Mouse (Mus musculus) hindbrain, embryonic 14.5 days (tissue): Measurements from ENCODE around the gene Dock6. TPM values are rescaled to one million over a fixed set of nuclear protein-coding genes. Genes with fewer than 3 reads are reported as not detected.
"Not testable (repeated sequence)": the region's sequence is repeated elsewhere in the genome, so short reads cannot be mapped to it uniquely, and the experiment has no call there.

Experiments
- ATAC-seq: fragments of 200-750 bp; cut with Nextera tagmentation; 2 replicates; pipeline ENCODE4 v1.8.0; 2017; ENCODE audit warnings: moderate number of reproducible peaks, mild to moderate bottlenecking, moderate TSS enrichment, moderate library complexity; ENCODE audit not compliant: low FRiP score
- DNase-seq: peaks from one replicate; pipeline ENCODE4 v3.0.0-alpha.2; 2015; ENCODE audit warnings: low spot score
- H3K27ac ChIP-seq: fragments of 300-500 bp; sonication (generic); 2 replicates; pipeline ENCODE4 v1.5.1; 2014; ENCODE audit warnings: mild to moderate bottlenecking, moderate library complexity
- H3K27me3 ChIP-seq: fragments of 300-500 bp; sonication (generic); 2 replicates; pipeline ENCODE4 v1.6.1; 2014; ENCODE audit warnings: mild to moderate bottlenecking, low read length, mixed read lengths; ENCODE audit not compliant: control insufficient read depth, insufficient read depth
- H3K36me3 ChIP-seq: fragments of 300-500 bp; sonication (generic); replicated peaks from 2 replicates; pipeline ENCODE4 v1.6.1; 2014; ENCODE audit not compliant: control insufficient read depth, insufficient read depth
- H3K4me1 ChIP-seq: fragments of 300-500 bp; sonication (generic); replicated peaks from 2 replicates; pipeline ENCODE4 v1.6.1; 2014; ENCODE audit warnings: antibody characterized with exemption, low read length, mixed read lengths; ENCODE audit not compliant: control insufficient read depth, insufficient read depth
- H3K4me2 ChIP-seq: fragments of 300-500 bp; sonication (generic); replicated peaks from 2 replicates; pipeline ENCODE4 v1.6.1; 2014; ENCODE audit warnings: mild to moderate bottlenecking, moderate library complexity
- H3K4me3 ChIP-seq: fragments of 300-500 bp; sonication (generic); replicated peaks from 2 replicates; pipeline ENCODE4 v1.5.1; 2014; ENCODE audit warnings: mild to moderate bottlenecking, low read length
- H3K9ac ChIP-seq: fragments of 300-500 bp; sonication (generic); 2 replicates; pipeline ENCODE4 v1.6.1; 2014
- H3K9me3 ChIP-seq: fragments of 300-500 bp; sonication (generic); 2 replicates; pipeline ENCODE4 v1.6.1; 2016; ENCODE audit warnings: low read length; ENCODE audit not compliant: control insufficient read depth
- WGBS: fragments of 180-500 bp; shearing (Covaris S2); extraction: QIAGEN DNeasy Blood & Tissue Kit; methylation state at CpG from one replicate; pipeline ENCODE4 v1.1.7; 2014; 5-methylcytosine and 5-hydroxymethylcytosine counted together
- polyA plus RNA-seq: library from polyadenylated mRNA; unstranded; fragments of >200 nt; fragmentation: Nextera tagmentation; extraction: Ambion mirVana; gene quantifications from 2 replicates; pipeline ENCODE4 v1.2.1, GENCODE M21; 2014

The Dock6 gene
- polyA plus RNA-seq: 16.3 and 18.0 TPM in 2 replicates

DNA sequence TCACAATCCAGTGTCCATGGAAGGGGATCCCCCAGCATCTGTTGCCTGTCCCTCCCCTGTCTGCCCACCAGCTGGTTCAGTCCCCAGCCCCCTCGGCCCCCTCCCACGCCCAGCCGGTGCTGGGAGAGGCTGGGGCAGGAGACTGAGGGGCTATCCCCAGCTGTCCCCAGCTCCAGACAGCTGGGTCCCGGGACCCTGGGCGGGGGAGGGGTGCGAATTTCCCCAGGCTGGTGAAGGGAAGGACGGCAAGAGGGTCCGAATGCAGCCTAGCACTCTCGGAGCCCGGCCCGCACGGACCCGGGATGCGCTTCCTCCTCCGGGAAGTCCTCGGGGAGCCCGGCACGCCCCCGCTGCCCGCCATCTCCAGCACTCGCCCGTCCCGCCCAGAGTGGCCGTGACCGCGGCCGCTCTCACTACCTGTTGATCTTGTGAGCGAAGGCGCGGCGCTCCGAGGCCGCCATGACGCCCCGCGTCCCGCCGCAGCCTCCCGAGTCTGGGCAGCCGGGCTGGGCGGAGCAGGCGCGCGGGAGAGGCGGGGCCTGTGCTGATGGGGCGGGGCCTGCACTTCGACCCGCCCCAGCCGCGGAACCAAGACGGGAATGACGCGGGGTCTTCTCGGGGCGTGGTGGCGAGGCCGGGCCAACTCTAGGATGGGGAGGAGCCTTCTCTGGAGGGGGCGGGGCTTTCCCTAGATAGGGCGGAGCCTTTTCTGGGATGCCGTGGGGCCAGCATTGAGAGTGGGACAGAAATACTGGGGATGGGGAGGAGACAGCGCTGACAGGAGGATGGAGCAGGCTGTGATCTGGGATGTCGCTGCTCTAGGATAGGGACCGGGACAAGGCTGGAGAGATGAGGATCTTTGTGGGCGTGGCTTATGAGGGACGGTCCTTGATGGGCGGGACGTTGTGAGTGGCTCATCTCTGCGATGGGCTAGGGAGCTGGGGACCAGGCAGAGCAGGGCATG, at the start of gene Dock6:
TSS of gene Dock6 (minus strand) at position 508 of the 964 bp plus-strand sequence.
- Histone ChIP-seq H3K4me1 (no peaks in the 10 kb centered on the region), H3K36me3 (no peaks in the 10 kb centered on the region), H3K27ac (no peak within 1 kb of the TSS), H3K9me3 (no peaks in the 10 kb centered on the region), H3K9ac (peak within 1 kb of the TSS; percentile 53), H3K27me3 (no peaks in the 10 kb centered on the region), H3K4me2 (peak within 1 kb of the TSS; percentile 59), H3K4me3 (peak within 1 kb of the TSS; percentile 43)
- DNase-seq: peak; percentile 74
- peak; percentile 90 for ATAC-seq
- under 1% methylated on average over 68 of the region's 68 CpGs for WGBS

DNA sequence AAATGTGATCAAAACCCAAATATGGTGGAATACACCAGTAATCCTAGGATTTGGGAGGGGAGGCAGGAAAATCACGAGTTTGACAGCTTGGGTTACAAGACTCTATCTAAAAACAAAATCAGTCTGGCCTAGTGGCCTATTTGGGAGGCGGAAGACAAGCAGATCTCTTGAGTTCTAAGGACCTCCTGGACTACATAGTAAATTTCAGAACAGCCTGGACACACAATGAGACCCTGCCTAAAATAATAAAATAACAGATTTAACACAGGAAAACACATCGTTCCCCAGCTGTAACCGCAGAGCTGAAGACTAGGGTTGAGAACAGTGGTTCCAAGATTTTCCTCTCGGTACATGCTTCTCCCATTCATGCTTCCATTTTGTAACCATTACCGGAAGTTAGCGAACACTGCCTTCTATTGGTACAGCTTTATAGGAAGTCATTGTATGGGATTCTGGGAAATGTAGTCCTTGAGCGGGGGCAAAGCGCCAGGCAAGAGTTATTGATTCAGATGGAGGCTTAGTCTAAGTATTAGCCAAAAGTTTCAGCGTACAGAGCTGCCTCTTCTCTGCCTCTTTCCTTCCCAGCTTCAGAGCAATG, 48.9 kb upstream of the Dock6 start:
- Histone ChIP-seq H3K4me1 (peaks cover 4% of the 10 kb centered on the region; the same call in 1 of the 2 replicates), H3K27ac (peak overlapping the region; percentile 3; the same call in 1 of the 2 replicates), H3K36me3 (no peaks in the 10 kb centered on the region), H3K27me3 (peaks cover 6% of the 10 kb centered on the region; the same call in 1 of the 2 replicates), H3K9ac (0 out of 2 replicates have a peak overlapping the region, but pooled peaks have one; percentile 1), H3K4me3 (peak overlapping the region; percentile 30), H3K4me2 (peak overlapping the region; percentile 48), H3K9me3 (no peaks in the 10 kb centered on the region)
- ATAC-seq (peak; percentile 88), DNase-seq (peak; percentile 90)
- 17% methylated on average over 10 of the region's 10 CpGs for WGBS

DNA sequence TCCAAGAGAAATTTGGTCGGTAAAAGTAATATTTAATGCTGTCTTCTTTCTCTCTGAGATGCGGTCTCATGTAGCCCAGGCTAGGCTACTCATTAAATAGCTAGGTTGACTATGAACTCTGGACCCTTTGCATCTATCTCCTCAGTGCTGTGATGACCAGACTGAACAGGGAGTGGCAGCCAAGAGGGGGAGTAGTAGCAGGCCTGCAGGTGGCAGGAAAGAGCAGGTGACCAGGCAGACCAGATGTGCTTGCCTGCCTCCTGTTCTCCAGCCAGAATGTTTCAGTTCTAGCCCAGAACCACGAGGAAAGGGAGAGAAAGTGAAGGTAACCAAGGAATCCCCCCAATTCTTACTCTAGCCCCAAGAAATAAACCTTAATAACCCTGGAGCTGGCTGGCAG, 36.8 kb upstream of the Dock6 start:
- 72% methylated on average over 3 of the region's 3 CpGs for WGBS
- DNase-seq (no peak), ATAC-seq (no peak)
- H3K27ac ChIP-seq: no peak overlapping the region
- H3K36me3 ChIP-seq: no peaks in the 10 kb centered on the region
- H3K4me2 ChIP-seq: no peak overlapping the region
- H3K9ac ChIP-seq: no peak overlapping the region
- no peak overlapping the region for H3K4me3 ChIP-seq
- H3K9me3 ChIP-seq: no peaks in the 10 kb centered on the region
- no peaks in the 10 kb centered on the region for H3K4me1 ChIP-seq
- H3K27me3 ChIP-seq: no peaks in the 10 kb centered on the region

DNA sequence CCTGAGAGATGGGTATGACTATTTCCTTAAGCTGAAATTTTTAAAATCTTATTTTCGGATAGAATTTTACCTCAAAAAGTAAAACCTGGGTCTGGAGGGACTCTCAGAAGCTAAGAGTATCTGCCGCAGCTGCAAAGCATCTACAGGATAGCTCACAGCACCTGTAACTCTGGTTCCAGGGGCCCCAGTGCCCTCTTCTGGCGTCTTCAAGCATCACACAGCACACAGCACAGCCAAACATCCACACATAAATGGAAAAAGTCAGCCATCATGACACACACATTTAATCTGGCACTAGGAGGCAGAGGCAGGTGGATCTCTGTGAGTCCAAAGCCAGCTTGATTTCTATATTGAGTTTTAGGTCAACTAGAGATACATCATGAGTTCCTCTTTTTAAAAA, 24.2 kb upstream of the Dock6 start:
- Histone ChIP-seq H3K4me1 (no peaks in the 10 kb centered on the region), H3K4me3 (no peak overlapping the region), H3K27me3 (no peaks in the 10 kb centered on the region), H3K4me2 (no peak overlapping the region), H3K36me3 (no peaks in the 10 kb centered on the region), H3K9ac (no peak overlapping the region), H3K27ac (no peak overlapping the region), H3K9me3 (no peaks in the 10 kb centered on the region)
- ATAC-seq (no peak), DNase-seq (no peak)
- WGBS: 62% methylated on average over 3 of the region's 3 CpGs

DNA sequence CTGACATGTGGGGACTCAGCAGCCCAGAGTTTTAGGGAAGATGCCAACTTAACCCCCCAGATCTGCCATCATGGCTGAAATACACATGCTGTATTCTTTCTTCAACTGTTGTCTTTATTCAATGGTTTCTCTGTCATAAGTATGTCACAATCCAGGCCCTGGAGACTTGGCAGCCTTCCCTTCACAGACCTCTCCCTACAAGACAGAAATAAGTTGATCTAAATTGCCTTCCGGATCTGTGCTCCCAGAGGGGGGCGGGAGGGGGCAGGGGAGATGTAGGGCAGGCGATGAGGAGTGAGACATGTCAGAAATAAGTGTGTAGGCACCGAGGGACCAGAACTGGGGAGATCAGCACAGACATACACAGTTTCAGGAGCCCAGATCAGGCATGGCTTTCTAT, 19.8 kb upstream of the Dock6 start:
- 0 out of 2 replicates have a peak, but pooled peaks cover 4% of the 10 kb centered on the region for H3K4me1 ChIP-seq
- no peak overlapping the region for H3K4me2 ChIP-seq
- H3K4me3 ChIP-seq: no peak overlapping the region
- no peak overlapping the region for H3K27ac ChIP-seq
- no peaks in the 10 kb centered on the region for H3K36me3 ChIP-seq
- H3K27me3 ChIP-seq: no peaks in the 10 kb centered on the region
- H3K9me3 ChIP-seq: no peaks in the 10 kb centered on the region
- 59% methylated on average over 4 of the region's 4 CpGs for WGBS
- no peak for DNase-seq
- no peak for ATAC-seq
- no peak overlapping the region for H3K9ac ChIP-seq

DNA sequence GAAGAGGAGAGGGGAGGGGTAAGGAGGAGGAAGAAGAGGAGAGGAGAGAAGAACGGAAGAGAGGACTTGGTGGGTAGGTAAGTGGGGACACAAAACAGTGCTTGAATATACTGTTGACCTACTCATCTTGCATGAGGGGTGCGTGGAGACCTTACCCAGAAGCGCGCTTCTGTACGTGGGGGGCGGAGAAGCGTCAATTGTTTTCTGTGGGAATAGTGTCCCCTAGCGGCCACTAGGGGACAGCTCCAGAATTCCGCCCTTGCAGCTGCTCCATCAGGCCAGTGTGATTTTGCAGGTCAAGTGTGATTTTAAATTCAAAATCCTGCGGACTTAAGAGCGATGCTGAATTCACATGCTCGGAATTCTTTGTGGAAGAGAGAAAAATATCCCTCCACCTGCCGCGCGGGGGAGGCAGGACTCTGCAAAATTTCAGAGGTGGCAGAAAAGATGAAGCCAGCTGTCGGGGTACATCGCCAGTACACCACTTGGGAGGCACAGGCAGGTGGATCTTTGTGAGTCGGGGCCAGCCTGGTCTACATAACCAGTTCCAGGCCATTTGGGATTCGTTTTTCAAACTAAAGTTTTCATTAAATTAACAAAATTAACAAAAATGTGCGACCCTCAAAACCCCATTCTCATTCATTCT, 18.6 kb upstream of the Dock6 start:
- 15% methylated on average over 20 of the region's 20 CpGs for WGBS
- H3K9me3 ChIP-seq: no peaks in the 10 kb centered on the region
- DNase-seq (peak; percentile 69), ATAC-seq (peak; percentile 27; the same call in 1 of the 2 replicates)
- no peaks in the 10 kb centered on the region for H3K27me3 ChIP-seq
- peak overlapping the region; percentile 2; the same call in 1 of the 2 replicates for H3K4me3 ChIP-seq
- no peak overlapping the region; the same call in 1 of the 2 replicates for H3K9ac ChIP-seq
- peak overlapping the region; percentile 44 for H3K4me2 ChIP-seq
- H3K27ac ChIP-seq: no peak overlapping the region
- 0 out of 2 replicates have a peak, but pooled peaks cover 4% of the 10 kb centered on the region for H3K4me1 ChIP-seq
- no peaks in the 10 kb centered on the region for H3K36me3 ChIP-seq

DNA sequence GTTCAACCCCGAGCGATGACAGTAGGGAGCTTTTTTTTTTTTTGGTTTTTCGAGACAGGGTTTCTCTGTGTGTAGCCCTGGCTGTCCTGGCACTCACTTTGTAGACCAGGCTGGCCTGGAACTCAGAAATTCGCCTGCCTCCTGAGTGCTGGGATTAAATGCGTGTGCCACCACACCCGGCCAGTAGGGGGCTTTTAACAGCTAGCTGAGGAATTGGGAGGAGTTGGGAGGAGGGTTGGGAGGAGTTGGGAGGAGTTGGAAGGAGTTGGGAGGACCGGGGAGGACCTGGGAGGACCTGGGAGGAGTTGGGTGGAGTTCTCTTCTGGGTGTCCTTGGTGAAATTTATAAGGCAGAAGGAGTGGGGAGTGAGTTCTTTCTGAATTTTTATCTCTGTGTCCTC, 16.9 kb upstream of the Dock6 start:
- WGBS: 57% methylated on average over 7 of the region's 7 CpGs
- H3K4me3 ChIP-seq, H3K27me3 ChIP-seq, H3K4me2 ChIP-seq, DNase-seq, H3K27ac ChIP-seq, ATAC-seq, H3K9me3 ChIP-seq, H3K9ac ChIP-seq, H3K36me3 ChIP-seq, H3K4me1 ChIP-seq: not testable (repeated sequence)

DNA sequence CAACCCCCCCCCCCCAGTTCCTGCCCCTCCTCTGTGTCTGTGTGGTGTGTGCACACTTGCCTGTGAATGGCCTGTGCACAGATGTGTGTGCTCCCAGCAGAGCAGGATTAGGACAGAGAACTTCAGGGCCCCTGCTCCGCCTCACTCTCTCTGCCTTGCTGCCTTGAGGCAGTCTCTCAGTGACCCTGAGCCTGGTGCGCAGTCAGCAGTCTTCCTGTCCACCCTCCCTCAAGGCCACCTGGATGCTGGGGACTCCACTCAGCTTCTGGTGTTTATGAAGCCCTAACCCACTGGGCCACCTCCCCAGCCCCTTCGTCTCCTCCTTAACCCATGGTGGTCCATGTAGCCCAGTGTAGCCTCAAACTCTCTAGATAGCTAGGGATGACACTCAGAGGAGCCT, 15.3 kb upstream of the Dock6 start:
- WGBS: 81% methylated on average over 3 of the region's 3 CpGs
- Histone ChIP-seq H3K27me3 (no peaks in the 10 kb centered on the region), H3K4me1 (0 out of 2 replicates have a peak, but pooled peaks cover 4% of the 10 kb centered on the region), H3K36me3 (no peaks in the 10 kb centered on the region), H3K9me3 (no peaks in the 10 kb centered on the region), H3K27ac (no peak overlapping the region), H3K4me2 (no peak overlapping the region), H3K4me3 (no peak overlapping the region), H3K9ac (no peak overlapping the region)
- DNase-seq (no peak), ATAC-seq (no peak)

DNA sequence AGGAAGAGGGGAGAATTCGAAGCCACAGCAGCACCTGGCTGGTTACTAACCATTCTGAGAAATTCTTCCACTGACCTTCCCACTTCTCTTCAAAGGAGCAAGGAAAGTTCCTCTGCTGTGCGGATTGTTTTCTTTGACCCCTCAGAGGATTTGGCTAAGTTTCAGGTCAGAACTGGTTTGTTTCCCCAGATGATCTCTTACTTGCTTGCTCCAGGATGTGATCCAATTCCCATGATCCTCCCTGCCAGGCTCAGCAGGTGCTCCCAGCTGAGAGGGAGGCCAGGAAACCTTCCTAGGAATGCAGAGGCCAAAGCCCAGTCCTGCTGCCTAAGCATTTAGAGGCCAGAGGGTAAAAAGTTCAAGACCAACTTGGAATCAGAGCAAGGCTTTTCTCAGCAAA, 14.2 kb upstream of the Dock6 start:
- 62% methylated on average over 2 of the region's 2 CpGs for WGBS
- Histone ChIP-seq H3K9ac (no peak overlapping the region), H3K4me1 (0 out of 2 replicates have a peak, but pooled peaks cover 4% of the 10 kb centered on the region), H3K27me3 (no peaks in the 10 kb centered on the region), H3K27ac (no peak overlapping the region), H3K4me2 (no peak overlapping the region), H3K36me3 (no peaks in the 10 kb centered on the region), H3K4me3 (no peak overlapping the region), H3K9me3 (peaks cover 5% of the 10 kb centered on the region)
- ATAC-seq (no peak), DNase-seq (no peak)
